Mouse (Mus musculus): ENCODE data around the gene Zfand5.
"Not testable (repeated sequence)": the region's sequence is repeated elsewhere in the genome, so short reads cannot be mapped to it uniquely, and the experiment has no call there.

Gene Zfand5

DNA sequence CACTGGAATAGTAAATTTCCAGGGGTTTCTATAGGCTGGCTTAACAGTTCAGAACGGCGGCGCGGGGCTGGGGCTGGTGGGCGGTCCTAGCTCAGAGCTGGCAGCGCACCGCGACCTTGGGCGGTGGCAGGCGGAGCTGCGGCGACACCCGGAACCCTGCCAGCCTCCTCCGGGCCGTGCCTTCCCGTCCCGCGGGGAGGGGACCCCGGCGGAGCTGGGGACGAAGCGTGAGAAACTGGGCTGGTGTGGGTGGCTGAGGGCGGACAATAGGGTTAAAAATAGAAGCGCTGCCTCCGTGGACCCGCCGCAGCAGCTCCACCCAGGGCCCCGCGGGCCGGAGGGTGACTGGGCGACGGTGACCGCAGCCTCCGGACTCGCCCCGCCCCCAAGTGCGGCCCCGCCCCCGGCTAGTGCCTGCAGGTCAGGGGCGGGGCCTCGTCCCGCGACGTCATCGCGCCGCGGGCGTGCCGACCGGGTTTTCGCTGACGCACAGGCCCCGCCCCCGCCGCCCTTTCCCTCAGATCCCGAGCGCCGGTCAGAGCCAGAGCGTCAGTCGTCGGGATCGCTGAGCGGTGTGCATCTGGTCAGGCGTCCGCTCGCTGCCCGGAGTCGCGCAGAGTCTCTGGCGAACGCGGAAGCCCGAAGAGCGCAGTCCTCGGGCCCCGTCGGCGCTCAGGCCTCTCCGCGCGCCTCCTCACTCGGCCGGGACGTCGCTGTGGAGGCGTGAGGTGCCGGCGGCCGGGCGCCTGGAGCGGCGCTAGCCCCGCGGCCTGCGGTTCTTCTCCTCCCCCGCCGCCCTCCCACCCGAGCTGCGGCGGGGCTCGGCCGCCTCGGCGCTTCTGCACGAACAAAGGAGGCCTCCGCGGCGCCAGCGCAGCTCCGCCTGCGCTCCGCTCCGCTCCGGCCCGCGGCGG, at the start of gene Zfand5:
Zfand5 (plus strand) TSS at position 538 of the 914 bp plus-strand sequence.
- DNase-seq = peak; percentile 98

DNA sequence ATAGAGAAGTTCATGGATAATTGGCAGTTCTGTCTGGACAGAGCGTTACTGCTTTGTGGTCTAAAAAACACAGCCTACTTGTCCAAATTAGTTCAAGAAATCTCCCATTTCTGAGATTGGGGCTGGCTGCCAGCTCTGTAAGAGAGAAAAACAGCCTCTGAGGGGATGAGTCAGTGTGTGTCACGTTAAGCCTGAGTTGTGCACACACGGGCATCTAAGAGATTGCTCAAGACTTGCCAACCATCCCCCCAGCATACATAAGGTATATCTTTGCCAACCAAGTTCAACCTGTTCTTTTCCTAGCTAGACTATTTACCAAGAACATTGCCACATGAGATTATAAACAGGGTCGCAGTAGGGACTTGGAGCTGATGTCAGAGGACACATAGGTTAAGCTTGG, 44.9 kb upstream of the Zfand5 start:
- peak; percentile 75 for DNase-seq

DNA sequence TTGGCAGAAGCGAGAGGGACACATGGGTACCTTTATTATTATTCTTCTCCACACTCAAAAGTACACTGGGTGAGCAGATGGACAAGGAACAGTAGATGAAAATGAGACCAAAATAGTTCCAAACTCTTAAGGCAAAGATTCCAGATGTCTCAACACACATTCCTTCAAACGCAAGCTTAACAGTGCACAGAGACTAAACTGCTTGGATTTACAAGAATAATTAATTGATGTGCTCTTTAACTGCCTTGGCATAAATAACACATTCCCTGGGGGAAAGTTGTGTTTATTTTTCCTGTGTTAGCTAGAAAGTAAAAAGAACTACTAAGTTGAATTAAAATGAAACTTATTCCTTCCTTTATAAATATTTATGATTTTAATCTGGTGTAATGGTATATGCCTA, 44.3 kb upstream of the Zfand5 start:
- no peak for DNase-seq

DNA sequence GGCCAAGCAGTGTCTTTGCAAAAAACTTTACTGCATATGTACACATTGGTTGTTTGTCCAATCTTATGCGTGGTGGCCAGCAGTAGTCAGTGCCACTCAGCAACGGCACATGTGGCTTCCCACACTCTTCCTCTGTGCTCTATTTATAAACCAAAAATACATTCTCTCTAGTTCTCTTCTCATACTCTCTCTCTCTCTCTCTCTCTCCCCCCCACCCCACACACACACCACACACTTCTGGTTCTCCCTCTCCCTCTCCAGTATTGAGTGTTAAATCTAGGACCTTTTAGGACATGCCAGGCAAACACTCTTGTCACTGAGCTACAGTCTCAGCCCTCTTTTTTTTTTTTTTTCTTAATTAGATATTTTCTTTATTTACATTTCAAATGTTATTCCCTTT, 23.3 kb upstream of the Zfand5 start:
- DNase-seq = not testable (repeated sequence)

DNA sequence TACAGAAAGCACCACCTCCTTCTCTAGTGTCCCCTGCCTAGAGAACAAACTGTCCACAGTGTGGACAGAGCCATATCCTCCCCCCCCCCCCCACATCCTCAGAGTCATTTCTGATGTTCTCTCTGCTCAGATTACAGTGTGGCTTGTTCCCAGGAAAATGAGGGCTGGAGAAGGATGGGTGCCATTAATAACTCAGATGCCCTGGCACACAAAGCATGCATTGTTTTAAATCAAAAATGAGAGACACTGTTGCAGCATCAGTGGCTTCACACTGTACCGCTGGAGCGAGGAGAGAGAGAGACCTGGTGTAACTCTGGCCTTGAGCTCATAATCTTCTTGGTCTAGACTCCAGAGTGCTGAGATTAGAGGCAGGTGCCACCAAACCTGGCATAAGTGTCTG, 18.2 kb upstream of the Zfand5 start:
- no peak for DNase-seq

DNA sequence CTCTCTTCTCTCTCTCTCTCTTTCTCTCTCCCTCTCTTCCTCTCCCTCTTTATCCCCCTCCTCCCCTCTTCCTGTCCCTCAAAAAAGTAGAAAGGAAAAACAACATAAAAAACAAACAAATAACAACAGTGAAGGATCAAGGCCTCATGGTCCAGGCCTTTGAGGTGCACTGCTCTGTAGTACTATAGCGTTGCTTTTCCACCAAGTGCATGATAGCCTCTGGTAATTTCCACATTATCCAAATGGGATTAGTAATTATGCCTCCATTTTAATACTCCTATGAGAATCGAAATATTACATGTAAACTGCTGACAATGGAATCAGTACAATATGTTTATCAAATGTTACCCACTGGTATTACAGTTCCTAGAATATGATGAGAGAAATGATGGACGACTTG, 16.2 kb upstream of the Zfand5 start:
- DNase-seq = no peak

DNA sequence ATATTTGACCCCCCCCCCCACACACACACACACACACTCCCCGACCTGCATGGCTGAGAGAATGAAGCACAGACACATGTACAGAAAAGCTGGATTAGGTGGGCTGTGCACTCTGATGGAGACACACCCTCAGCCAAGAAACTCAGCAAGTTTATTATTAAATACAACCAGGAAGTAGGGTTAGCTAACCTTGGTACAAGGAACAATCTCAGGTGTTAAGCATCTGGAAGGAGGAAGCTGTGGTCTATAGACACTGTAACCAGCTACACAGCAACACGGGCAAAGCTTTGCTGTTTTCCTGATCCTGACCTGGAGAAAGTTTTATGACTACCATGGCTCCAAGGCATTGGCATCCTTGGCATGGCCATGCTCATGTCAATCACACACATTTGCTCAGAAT, 12.6 kb upstream of the Zfand5 start:
- no peak for DNase-seq

DNA sequence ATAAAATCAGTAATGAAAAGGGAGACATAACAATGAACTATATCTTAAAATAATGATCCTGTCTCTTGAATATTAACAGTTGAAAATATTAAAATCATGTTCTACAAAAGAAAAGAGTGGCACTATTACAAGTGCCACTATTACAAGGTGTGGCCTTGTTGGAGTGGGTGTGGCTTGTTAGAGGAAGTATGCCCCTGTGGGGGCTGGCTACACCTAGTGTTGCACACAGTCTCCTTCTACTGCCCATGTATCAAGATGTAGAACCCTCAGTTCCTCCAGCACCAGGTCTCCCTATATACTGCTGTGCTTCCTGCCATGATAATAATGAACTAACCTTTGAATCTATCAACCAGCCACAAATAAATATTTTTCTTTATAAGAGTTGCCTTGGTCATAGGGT, 11.8 kb upstream of the Zfand5 start:
- no peak for DNase-seq

DNA sequence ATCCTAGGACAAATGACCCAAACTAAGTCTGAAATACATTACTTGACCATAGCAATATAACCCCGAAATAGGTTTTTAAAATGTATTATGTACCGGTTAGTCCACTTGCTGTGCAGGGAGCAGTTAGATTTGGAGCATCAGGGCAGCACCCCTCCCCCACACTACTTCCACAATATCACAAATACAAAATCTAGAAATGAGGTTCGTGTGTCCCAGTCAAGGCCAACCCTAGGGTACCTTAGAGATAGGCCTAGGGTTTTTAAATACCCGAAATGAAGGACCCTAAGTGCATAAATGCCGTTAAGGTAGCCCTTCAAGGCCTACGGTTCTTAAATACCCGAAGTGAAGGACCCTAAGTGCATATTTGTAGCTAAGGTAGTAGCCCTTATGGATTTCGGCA, 892 bp upstream of the Zfand5 start:
- DNase-seq = no peak

DNA sequence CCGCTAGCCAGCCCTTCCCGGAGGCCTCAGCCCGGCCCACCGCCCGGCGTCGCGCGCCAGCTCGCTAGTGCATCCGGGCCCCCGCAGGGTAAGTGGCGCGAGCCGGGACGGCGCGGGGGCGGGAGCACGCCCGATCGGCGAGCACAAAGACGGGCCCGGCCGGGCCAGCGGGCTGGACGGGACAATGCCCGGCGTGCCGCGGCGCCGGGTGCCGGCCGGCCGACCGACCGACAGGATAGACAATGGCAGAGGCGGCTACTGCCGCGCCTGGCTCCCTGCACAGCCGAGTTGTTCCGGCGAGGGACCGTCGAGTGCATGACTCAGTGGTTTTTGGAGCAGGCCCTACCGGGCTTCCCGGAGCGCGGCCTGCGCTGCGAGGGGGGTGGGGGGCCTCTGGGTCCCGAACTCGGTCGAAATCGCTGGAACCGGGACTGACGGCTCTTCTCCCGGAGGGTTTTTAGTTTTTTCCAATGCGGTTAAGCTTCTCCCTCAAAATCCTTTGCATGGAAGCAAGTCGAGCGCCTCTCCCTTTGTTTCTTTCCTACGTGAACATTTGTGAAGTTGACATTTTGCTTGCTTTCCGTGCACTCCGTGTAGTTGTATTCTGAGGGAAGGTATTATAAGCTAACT, 692 bp downstream of the Zfand5 start:
- DNase-seq = peak; percentile 73

DNA sequence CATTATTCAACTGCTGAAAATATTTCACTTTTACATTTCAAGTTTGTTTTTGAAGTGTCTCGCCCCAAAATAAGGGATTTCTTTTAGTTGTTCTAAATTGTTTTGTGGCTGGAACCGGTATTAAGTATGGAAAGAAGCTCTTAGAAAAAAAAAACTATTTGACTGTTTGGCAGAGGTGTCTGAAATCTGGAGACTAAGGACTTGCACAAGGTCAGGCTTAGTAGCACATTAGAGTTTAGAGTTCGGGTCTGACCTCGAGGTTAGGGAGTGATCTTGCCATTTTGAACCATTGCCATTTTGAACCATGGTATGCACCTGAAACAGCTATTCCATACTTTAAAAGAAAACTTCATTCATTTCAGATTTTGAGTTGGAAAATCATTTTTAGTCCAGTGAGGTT, 1.4 kb downstream of the Zfand5 start:
- DNase-seq = no peak

DNA sequence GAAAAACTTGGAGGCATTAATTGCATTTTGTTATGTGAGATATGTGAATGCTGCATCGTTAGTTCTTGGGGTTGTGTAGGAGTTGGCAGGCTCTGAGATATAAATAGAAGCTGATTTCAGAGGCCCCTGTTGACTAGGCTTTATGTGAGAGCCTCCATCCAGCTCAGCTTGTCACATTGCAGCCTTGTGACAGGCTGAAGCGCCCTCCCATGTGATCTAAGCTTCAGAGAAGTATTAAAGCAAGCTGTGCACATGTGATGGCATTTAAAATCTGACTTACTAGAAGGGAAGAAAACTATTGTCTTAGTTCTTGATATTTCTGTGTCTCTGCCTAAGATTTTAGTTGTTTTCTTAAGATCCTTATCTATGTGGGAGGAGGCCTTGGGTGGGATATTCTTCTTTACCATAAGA, 2.1 kb downstream of the Zfand5 start:
- DNase-seq = peak; percentile 76

DNA sequence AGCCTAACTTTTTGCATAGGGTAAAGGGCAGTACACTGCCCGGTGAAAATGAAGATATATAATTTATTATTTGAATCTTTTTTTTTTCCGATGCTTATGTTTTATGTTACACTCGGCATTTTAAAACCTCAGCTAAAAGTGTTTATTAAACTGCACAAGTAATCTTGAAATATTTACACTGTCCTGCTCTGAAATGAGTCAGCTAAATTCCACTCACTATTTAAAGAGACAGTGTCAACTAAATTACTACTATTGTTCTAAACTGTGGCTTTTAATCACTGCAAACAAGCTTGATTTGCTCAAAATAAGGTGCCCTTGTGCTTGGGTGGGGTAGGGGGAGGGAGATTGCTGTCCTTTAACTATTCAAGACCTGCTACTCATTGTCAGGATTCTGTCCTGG, 2.6 kb downstream of the Zfand5 start:
- no peak for DNase-seq

DNA sequence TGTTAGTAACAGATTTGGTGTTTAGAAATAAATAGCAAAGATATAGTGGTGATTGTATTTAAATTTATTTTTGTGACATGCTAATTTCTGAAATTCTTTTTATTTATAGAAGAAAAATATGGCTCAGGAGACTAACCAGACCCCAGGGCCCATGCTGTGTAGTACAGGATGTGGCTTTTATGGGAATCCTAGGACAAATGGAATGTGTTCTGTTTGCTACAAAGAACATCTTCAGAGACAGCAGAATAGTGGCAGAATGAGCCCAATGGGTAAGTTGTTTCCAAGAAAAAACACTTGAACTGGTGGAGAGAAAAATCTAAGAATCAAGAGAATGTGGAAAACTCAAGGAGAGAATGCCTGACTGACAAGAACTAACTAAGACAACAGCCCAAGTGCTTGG, 4.2 kb downstream of the Zfand5 start:
- DNase-seq = no peak

DNA sequence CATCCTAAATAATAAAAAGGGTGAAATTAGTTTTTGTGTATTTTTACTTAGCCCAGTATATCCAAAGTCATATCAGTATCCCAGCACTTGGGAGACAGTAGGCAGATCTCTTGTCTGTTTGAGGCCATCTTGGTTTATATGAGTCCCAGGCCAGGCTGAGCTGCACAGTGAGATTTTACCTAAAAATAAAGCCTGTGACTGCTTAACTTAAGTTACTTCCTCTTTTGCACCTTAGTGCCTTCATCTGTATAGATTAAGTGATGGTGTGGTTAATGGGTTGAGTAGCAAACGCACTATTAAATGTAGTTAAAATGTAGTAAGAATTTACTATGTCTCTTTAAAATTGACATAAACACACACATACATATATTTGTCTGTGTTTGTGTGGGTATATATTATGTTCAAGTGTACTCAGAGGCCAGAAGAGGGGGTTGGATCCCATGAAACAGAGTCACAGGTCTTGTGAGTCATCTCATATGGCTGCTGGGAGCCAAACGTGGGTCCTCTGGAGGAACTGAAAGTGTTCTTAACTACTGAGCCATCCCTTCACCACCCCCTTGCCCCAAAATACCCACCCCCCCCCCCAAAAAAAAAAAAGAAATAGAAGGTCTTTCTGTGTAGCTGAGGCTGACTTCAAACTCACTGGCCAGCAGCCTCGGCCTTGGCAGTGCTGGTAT, 14.5 kb downstream of the Zfand5 start:
- DNase-seq = no peak

DNA sequence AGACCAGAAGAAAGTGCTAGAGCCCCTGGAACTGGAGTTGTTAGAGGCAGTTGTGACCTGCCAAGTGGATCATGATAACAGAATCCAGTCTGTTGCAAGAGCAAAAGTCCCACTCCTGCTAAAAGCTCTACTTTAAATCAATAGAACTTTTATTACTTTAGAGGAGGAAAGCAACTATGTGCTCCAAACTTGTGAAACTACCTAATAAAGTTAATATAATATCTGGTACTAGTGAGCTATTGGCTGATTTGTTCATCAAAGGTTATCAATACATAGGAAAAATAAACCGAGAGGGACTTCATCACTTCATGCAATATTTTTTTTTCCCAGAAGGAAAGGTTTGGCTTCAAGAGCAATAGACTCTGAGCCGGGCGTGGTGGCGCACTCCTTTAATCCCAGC, 25.3 kb downstream of the Zfand5 start:
- DNase-seq = no peak

DNA sequence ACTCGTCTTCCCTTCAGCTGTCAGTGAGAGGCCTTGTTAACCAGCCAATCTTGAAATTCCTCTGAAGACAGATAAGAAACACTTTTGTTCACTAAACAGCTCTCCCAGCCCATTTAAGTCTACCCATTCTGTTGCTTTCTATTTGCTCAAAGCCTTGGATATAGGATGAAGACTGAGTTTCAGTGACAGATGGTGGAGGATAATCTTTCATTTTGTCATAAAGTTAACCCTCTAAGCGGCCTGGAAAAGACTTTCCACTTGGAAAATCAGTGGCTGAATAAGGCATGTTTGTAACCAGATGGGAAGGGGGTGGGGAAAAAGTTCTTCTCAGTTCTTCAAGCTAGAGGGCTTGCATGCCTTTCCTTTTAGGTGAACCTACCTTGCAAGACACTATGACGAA, 29.7 kb downstream of the Zfand5 start:
- no peak for DNase-seq

DNA sequence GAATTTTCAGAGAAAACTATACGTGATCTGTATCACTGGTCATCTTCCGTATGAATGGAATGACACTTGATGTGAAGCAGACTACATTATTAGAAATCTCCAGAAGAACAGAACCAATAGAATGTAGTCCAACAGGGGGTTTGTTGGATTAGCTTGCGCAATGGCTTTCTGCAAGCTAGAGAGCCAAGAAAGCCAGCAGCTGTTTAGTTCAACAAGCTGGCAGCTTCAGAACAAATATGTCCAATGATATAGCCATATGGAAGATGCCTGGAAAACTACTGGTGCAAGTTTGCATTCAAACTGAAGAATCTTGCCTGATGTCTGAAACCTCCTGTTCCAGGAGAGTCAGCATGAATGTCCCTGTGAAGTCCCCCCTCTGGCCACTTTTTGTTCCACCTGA, 35.7 kb downstream of the Zfand5 start:
- DNase-seq = no peak

DNA sequence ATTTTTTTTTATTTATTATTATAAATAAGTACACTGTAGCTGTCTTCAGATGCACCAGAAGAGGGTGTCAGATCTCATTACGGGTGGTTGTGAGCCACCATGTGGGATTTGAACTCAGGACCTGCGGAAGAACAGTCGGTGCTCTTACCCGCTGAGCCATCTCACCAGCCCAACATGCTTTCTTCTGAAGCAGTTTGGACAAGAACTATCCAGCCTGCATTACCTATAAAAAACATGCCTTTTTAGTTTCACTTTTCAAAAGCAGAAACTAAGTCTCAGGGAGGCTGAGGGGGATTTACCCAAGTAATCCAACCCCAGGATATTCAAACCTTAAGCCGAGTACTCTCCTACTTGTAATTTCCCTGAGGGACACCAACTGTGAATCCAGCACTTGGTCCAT, 38.3 kb downstream of the Zfand5 start:
- not testable (repeated sequence) for DNase-seq

DNA sequence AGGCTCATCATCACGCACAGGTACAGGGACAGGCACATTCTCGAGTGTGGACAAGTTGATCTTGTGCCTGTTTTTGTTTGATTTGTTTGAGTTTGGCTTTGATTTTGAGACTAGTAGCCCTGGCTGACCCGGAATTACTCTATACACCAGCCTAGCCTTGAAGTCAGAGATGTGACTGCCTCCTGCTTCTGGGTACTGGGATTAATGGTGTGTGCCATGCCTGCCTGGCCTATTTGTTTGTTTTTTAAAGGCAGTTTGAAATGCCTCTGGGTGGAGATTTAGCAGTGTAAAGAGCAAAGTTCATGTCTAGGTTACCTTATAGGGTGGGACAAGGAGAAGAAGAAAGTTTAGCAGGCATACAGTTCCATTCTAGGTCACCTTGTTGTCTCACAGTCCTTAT, 43.6 kb downstream of the Zfand5 start:
- DNase-seq = no peak

DNA sequence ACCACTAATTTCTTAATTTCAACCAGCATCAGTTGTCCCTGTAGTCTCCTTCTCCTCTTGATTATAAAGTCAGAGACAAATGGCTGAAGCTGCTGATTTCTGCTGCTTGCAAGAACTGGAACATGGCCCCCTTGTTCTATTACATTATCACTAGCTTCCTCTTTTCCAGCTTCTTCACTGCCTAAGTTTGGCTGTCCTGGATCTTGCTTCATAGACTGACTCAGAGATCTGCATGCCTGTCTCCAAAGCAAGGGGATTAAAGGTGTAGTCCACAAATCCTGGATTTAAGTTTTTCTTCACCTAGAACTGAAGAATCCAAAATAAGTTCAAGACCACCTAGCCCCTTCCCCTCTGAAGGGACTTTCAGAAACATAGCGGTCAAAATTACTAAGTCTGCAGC, 47.5 kb downstream of the Zfand5 start:
- no peak for DNase-seq

DNA sequence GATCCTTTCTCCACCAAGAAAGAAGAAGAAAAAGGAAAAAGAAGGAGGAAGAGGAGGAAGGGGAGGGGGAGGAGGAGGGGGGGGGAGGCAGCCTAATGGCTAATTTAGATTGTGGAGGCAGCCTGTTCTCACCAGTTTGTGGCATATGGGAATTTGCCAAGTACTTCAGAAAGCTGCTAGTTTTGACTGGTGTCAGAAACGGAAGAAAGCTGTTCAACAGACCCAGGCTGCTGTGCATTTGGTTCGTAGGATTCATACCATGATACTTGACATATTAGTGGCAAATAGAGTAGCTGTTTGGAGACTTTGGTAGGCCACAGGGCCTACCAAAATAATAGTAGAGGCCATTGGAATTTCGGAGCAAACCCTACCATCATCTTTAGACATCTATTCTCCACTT, 53.3 kb downstream of the Zfand5 start:
- no peak for DNase-seq

DNA sequence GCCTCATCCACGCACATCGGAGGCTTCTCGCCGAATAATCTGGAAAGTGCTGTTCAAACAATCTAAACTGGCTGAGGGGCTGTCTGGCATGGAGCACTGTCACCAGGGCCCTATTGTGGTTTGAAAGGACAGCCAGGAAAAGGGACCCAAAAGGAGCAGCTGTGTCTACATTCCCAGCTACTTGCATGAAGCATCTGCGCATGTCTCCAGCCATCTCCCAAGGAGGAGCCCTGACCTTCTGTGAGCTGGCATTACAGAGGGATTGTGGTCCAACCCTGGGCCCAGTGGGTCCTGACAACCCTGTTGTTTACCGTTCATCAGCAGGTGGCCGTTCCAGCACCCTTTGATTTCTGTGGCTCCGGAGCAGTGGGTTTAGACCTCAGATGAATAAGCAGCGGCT, 56.9 kb downstream of the Zfand5 start:
- DNase-seq = no peak

DNA sequence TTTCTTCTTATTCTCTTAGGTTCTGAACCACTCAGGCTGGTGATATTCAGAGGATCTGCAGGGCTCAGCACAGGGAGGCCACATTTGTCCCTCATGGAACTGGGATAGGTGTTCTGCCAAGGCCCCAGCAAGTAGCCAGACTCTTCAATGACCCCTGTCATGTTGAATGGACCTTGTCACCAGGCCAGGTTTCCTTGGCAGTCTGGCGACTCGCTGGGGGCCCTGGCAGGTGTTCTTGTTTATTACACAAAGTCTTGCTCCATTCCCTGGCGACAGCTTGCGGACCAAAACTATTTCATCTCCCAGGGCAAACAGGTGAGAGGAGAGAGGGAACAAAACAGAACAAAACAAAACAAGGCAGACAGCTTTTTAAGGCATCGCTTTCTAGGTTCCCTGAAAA, 57.7 kb downstream of the Zfand5 start:
- peak; percentile 35 for DNase-seq

Data from right cerebral cortex, adult 18-20 months (tissue).